Mouse (Mus musculus) layer of hippocampus, postnatal 36 days (tissue): Measurements from ENCODE around the gene Rnf183. TPM values are rescaled to one million over a fixed set of nuclear protein-coding genes. Genes with fewer than 3 reads are reported as not detected.

Experiments used
- DNase-seq, 2 experiments: peaks; one replicate each; pipeline ENCODE4 v3.0.0; 2022
- total RNA-seq, 2 experiments: library from RNA; stranded (reverse); gene quantifications; 2 replicates each; pipeline ENCODE4 v1.2.3; 2021

The Rnf183 gene
- total RNA-seq, 2 experiments from 2014 or later, result not detected

- DNase-seq, result no peak
Measured at GRCm38 (mm10) chr4:62430678-62431077, 4.4 kb downstream of the Rnf183 start.

- DNase-seq, result no peak
Measured at GRCm38 (mm10) chr4:62429616-62430015, 5.4 kb downstream of the Rnf183 start.

GRCm38 (mm10) chr4:62427978-62428758, 6.9 kb downstream of the Rnf183 start:
- no peak for DNase-seq

- no peak for DNase-seq
Measured at GRCm38 (mm10) chr4:62425891-62426290, 9.2 kb downstream of the Rnf183 start.

- DNase-seq, result no peak
Measured at GRCm38 (mm10) chr4:62419091-62419490, 16.0 kb downstream of the Rnf183 start.

GRCm38 (mm10) chr4:62418448-62418847, 16.6 kb downstream of the Rnf183 start:
- peak; percentile 26 to 36 for DNase-seq

- no peak for DNase-seq
Measured at GRCm38 (mm10) chr4:62411606-62412005, 23.4 kb downstream of the Rnf183 start.

GRCm38 (mm10) chr4:62410325-62410724, 24.7 kb downstream of the Rnf183 start:
- no peak for DNase-seq

GRCm38 (mm10) chr4:62409615-62410014, 25.4 kb downstream of the Rnf183 start:
- no peak for DNase-seq

- peak; percentile 96 to 97 for DNase-seq
Measured at GRCm38 (mm10) chr4:62408601-62409282, 26.3 kb downstream of the Rnf183 start, which contains the start of the genes Cdc26 and Prpf4. Gene Cdc26, minus strand, starts transcription at chr4:62408642. Gene Prpf4, plus strand, starts transcription at chr4:62408797.

GRCm38 (mm10) chr4:62407730-62408582, 27.1 kb downstream of the Rnf183 start:
- peak; percentile 40 to 41 for DNase-seq

- no peak for DNase-seq
Measured at GRCm38 (mm10) chr4:62406133-62406532, 28.9 kb downstream of the Rnf183 start.

- no peak for DNase-seq
Measured at GRCm38 (mm10) chr4:62398956-62399355, 36.1 kb downstream of the Rnf183 start.

- DNase-seq, result peak; percentile 26 to 34
Measured at GRCm38 (mm10) chr4:62397616-62398365, 37.3 kb downstream of the Rnf183 start.

GRCm38 (mm10) chr4:62395806-62396205, 39.2 kb downstream of the Rnf183 start:
- no peak for DNase-seq

GRCm38 (mm10) chr4:62393459-62393858, 41.6 kb downstream of the Rnf183 start:
- no peak for DNase-seq

GRCm38 (mm10) chr4:62391892-62392291, 43.2 kb downstream of the Rnf183 start:
- DNase-seq, result no peak

- no peak for DNase-seq
Measured at GRCm38 (mm10) chr4:62389592-62390512, 45.2 kb downstream of the Rnf183 start.

- DNase-seq, result peak in 1 of 2 experiments; percentile 14
Measured at GRCm38 (mm10) chr4:62385439-62385838, 49.6 kb downstream of the Rnf183 start.

- no peak for DNase-seq
Measured at GRCm38 (mm10) chr4:62384159-62384558, 50.9 kb downstream of the Rnf183 start.

GRCm38 (mm10) chr4:62383752-62384151, 51.3 kb downstream of the Rnf183 start:
- DNase-seq, result no peak
